Mouse (Mus musculus) liver, embryonic 13.5 days (tissue): ENCODE measurements around the gene Rps6kc1. TPM values are rescaled to one million over a fixed set of nuclear protein-coding genes. Genes with fewer than 3 reads are reported as not detected.

Experiments
- ATAC-seq: fragments of 200-750 bp; cut with Nextera tagmentation; 2 replicates; pipeline ENCODE4 v1.8.0; 2017; ENCODE audit warnings: low read depth, mild to moderate bottlenecking, moderate number of reproducible peaks, moderate library complexity
- DNase-seq: peaks from one replicate; pipeline ENCODE4 v3.0.0; 2022
- H3K27ac ChIP-seq: fragments of 300-500 bp; sonication (generic); 2 replicates; pipeline ENCODE4 v1.5.1; 2015; ENCODE audit warnings: moderate library complexity, mild to moderate bottlenecking, inconsistent platforms
- H3K27me3 ChIP-seq: fragments of 300-500 bp; sonication (generic); 2 replicates; pipeline ENCODE4 v1.6.1; 2015; ENCODE audit warnings: mild to moderate bottlenecking, inconsistent platforms
- H3K36me3 ChIP-seq: fragments of 300-500 bp; sonication (generic); 2 replicates; pipeline ENCODE4 v1.6.1; 2015; ENCODE audit warnings: mild to moderate bottlenecking, inconsistent platforms
- H3K4me1 ChIP-seq: fragments of 300-500 bp; sonication (generic); replicated peaks from 2 replicates; pipeline ENCODE4 v1.6.1; 2015; ENCODE audit warnings: inconsistent platforms
- H3K4me2 ChIP-seq: fragments of 300-500 bp; sonication (generic); 2 replicates; pipeline ENCODE4 v1.6.1; 2015; ENCODE audit warnings: inconsistent platforms, mild to moderate bottlenecking, moderate library complexity
- H3K4me3 ChIP-seq: fragments of 300-500 bp; sonication (generic); replicated peaks from 2 replicates; pipeline ENCODE4 v1.5.1; 2015; ENCODE audit warnings: mild to moderate bottlenecking, inconsistent platforms
- H3K9ac ChIP-seq: fragments of 300-500 bp; sonication (generic); 2 replicates; pipeline ENCODE4 v1.6.1; 2015; ENCODE audit warnings: mild to moderate bottlenecking, inconsistent platforms
- H3K9me3 ChIP-seq: fragments of 300-500 bp; sonication (generic); replicated peaks from 2 replicates; pipeline ENCODE4 v1.6.1; 2016; ENCODE audit warnings: inconsistent platforms
- WGBS: fragments of 180-500 bp; shearing (Covaris S2); methylation state at CpG from one replicate; pipeline ENCODE4 v1.1.7; 2015; ENCODE audit not compliant: insufficient replicate concordance; 5-methylcytosine and 5-hydroxymethylcytosine counted together
- polyA plus RNA-seq: library from polyadenylated mRNA; unstranded; fragments of >200 nt; fragmentation: Nextera tagmentation; extraction: Ambion mirVana; gene quantifications from 2 replicates; pipeline ENCODE4 v1.2.1, GENCODE M21; 2015

Rps6kc1 gene
- 3.6 and 4.5 TPM in 2 replicates for polyA plus RNA-seq

DNA sequence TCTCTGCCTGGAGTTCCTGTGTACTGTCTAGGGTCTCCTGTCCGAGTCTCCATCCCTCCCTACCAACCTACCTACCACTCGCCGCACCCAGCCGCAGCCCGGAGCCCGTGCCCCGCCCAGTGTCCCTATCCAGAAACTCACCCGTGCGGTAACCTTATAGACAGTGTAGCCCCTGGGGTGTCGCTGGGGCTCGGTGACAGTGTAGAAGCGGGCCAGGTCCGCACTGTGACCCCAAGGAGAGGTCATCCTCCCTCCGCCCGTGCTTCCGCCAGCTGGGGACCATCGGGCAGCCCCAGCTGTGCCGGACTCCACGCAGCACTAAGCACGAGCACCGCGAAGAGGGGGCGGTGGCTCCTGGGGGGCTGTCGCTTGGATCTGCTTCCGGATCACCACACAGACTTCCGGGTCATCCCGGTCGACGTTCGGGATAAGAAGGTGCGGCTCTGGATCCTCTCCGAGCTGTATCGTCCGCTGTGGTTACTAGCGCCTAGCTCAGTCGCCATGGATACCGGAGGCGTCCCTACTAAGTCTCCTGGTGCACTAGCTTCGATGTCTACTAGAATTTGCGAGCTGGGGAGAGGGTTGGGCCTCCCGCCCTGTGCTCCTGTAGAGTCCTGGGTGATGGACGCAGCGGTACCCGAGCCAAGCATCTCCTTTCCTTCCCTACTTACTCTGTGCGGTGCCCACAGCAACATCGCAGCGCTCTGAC is at the start of gene Rps6kc1:
Gene Rps6kc1, minus strand, starts transcription at position 356 of the 709 bp plus-strand sequence.
- Histone ChIP-seq H3K27ac (no peak within 1 kb of the TSS; the same call in 1 of the 2 replicates), H3K4me3 (peak within 1 kb of the TSS; percentile 80), H3K4me1 (peaks cover 16% of the 10 kb centered on the region), H3K4me2 (peak within 1 kb of the TSS; percentile 89), H3K9ac (peak within 1 kb of the TSS; percentile 79), H3K9me3 (no peaks in the 10 kb centered on the region), H3K27me3 (0 out of 2 replicates have a peak, but pooled peaks cover 7% of the 10 kb centered on the region), H3K36me3 (no peaks in the 10 kb centered on the region)
- ATAC-seq (peak; percentile 90), DNase-seq (peak; percentile 66)
- WGBS: 2% methylated on average over 47 of the region's 47 CpGs

DNA sequence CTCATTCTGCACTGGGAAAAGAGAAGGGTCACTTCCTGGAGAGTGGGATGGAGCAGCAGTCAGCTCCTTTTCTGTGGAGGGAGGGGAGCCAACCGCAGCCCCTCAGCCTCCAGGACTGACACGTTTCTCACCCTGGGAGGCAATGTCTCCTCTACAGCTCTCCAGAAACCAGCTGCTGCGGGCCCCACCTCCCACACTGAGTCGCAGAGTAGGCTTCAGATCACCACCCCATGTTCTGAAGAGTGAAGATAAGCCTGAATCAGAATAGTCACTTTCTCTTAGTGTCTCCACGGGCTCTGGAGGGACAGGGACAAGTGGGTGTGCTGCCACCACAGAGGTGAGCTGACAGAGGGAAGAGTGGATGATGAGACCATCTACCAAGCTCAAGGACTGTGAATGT is 47.3 kb upstream of the Rps6kc1 start:
- no peak overlapping the region for H3K4me3 ChIP-seq
- ATAC-seq: peak; percentile 63; the same call in 1 of the 2 replicates
- 22% methylated on average over 5 of the region's 5 CpGs for whole genome bisulfite sequencing
- no peak overlapping the region for H3K27ac ChIP-seq
- H3K9me3 ChIP-seq: no peaks in the 10 kb centered on the region
- H3K4me1 ChIP-seq: peaks cover 14% of the 10 kb centered on the region
- no peaks in the 10 kb centered on the region for H3K36me3 ChIP-seq
- H3K4me2 ChIP-seq: no peak overlapping the region
- peak; percentile 14 for DNase-seq
- no peak overlapping the region for H3K9ac ChIP-seq
- H3K27me3 ChIP-seq: no peaks in the 10 kb centered on the region

DNA sequence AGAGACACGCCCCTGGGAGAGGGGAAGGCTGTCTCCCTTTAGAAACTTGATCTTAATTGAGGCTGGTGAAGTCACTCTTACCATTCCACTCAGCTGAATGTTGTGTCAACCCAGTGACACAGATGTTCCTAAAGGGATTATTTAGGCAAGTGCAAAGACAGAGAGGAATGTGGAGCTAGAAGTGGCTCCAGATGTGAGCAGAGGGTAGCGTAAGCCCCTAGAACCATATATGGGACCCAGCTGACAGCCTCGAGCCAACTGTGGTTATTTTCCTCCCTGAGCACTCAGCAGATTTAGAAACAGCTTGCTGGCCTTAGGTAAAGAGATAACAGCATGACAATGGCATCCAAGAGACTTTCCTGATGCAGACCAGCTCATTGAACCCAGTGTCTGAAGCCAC is 41.4 kb upstream of the Rps6kc1 start:
- Histone ChIP-seq H3K4me3 (no peak overlapping the region), H3K27ac (no peak overlapping the region), H3K9me3 (no peaks in the 10 kb centered on the region)

DNA sequence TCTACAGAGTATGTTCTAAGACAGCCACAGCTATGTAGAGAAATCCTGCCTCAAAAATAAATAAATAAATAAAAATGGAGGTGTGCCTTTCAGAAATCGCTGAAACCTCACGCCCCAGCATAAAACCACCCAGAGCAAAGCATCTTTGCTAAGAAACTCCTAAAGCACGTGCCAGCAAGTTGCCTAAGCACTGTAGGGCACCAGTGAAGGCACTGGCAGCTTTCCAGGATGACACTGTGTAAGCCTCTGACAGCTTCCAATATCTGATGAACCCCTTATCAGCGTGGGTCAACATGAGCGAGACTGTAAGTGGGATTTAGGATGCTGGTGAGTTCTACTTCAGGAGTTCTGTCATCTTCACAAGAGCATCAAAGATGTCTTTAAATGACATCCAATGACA is 39.4 kb upstream of the Rps6kc1 start:
- no peaks in the 10 kb centered on the region for H3K9me3 ChIP-seq
- H3K4me3 ChIP-seq: no peak overlapping the region
- no peak overlapping the region for H3K9ac ChIP-seq
- no peak overlapping the region for H3K4me2 ChIP-seq
- H3K36me3 ChIP-seq: peaks cover 9% of the 10 kb centered on the region
- DNase-seq (no peak), ATAC-seq (no peak)
- no peaks in the 10 kb centered on the region for H3K27me3 ChIP-seq
- no peak overlapping the region for H3K27ac ChIP-seq
- no peaks in the 10 kb centered on the region; the same call in 1 of the 2 replicates for H3K4me1 ChIP-seq
- 66% methylated on average over 5 of the region's 5 CpGs for WGBS

More for the DNA sequence above, 41.4 kb upstream of the Rps6kc1 start:
- Histone ChIP-seq H3K36me3 (no peaks in the 10 kb centered on the region), H3K4me2 (no peak overlapping the region), H3K4me1 (peaks cover 6% of the 10 kb centered on the region), H3K9ac (no peak overlapping the region), H3K27me3 (no peaks in the 10 kb centered on the region)
- ATAC-seq (no peak), DNase-seq (no peak)
- WGBS: 55% methylated on average over 3 of the region's 3 CpGs

DNA sequence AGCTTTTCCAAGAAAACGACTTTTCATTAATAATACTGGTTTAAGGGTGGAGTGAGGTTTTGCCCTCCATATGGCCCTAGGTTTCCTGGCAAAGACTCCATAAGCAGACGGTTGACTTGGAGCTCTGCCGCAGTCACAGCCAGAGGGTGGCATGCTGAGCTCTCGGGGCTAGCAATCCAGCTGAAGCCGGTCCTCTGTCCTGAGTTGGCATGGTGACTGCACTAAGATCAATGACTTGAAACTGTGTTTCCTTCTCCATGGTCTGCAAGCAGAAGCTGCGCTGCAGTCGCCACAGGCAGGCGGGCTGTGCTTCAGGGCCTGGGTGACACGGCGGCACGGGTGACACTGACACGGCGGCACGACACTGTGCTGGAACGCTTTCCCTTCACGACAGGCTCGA is 37.3 kb upstream of the Rps6kc1 start:
- Histone ChIP-seq H3K4me1 (no peaks in the 10 kb centered on the region; the same call in 1 of the 2 replicates), H3K4me2 (no peak overlapping the region), H3K4me3 (no peak overlapping the region), H3K9ac (no peak overlapping the region), H3K27me3 (no peaks in the 10 kb centered on the region), H3K36me3 (peaks cover 23% of the 10 kb centered on the region), H3K27ac (no peak overlapping the region), H3K9me3 (no peaks in the 10 kb centered on the region)
- no peak for ATAC-seq
- DNase-seq: no peak
- WGBS: 85% methylated on average over 17 of the region's 17 CpGs

DNA sequence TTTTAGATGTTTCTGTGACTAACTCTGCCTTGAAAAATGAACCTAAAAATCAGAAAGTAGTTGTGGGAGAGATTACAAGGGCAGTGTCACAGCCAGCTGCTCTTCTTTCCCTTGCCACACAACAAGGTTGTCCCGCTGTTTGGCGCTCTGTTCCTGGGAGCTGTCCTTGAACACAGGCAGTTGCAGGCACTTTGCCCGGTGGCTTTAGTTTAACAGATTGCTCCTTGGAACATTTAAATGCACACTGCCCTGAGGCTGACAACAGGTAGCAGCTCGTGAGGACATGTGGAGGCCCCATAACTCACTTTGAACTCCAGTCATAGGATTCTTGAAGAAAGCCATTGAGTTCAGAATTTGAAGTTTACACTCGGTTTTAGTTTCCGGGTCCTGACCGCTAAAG is 36.9 kb upstream of the Rps6kc1 start:
- H3K27me3 ChIP-seq: no peaks in the 10 kb centered on the region
- H3K4me2 ChIP-seq: no peak overlapping the region
- no peaks in the 10 kb centered on the region for H3K9me3 ChIP-seq
- no peak overlapping the region for H3K9ac ChIP-seq
- peaks cover 27% of the 10 kb centered on the region for H3K36me3 ChIP-seq
- H3K4me3 ChIP-seq: no peak overlapping the region
- ATAC-seq (no peak), DNase-seq (no peak)
- H3K4me1 ChIP-seq: no peaks in the 10 kb centered on the region; the same call in 1 of the 2 replicates
- H3K27ac ChIP-seq: no peak overlapping the region
- 84% methylated on average over 7 of the region's 7 CpGs for WGBS

DNA sequence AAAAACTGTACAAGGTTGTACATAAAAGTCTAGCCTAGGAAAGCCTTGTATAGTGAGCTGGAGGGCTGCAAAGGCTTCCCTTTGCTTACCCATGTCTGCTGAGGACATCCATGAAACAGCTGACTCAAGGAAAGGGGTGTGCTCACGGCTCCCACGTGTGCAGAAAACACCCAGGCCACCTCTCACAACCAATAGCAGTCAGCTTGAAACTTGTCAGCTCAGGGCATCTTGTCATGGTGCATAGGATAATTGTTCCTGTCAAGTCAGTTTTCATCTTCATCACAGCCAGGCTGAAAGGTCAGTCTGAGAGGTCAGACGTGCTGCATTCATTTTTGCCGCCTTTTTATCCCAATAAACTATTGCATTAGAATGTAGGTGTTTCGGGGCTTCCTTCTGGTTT is 36.4 kb upstream of the Rps6kc1 start:
- H3K4me2 ChIP-seq: no peak overlapping the region
- DNase-seq: no peak
- 80% methylated on average over 5 of the region's 5 CpGs for WGBS

DNA sequence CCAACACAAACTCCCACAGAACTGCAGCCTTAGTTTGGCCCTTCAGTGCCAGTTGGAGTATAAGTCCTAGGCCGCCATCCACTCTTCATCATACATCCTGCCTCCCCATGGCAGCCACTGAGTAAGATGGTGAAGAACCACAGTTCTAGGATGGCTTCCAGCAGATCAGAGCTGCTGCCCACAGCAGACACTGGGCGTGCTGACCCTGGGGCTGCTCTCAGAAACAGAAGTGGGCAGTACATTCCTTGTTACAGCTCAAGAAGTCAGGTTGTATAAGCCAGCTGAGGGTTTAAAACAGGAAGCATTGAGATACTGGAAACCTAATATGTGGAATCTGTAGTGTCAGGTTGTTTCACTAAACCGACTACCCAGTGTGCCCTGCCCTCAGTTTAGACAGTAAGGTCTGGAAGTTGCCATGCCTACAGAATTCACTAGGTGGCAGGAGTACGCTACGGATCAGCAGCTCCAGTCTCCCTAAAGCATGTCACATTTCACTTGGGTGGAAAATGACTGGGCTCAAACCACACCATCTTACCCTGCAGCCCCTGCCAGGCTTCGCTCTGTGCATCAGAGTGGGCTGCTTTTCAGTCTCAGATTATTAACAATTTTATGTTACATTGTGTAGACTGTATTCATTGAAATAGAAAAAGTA is 32.7 kb upstream of the Rps6kc1 start:
- Histone ChIP-seq H3K36me3 (peaks cover 66% of the 10 kb centered on the region), H3K4me1 (no peaks in the 10 kb centered on the region), H3K4me3 (no peak overlapping the region), H3K9me3 (no peaks in the 10 kb centered on the region), H3K27ac (no peak overlapping the region), H3K4me2 (no peak overlapping the region), H3K9ac (no peak overlapping the region), H3K27me3 (no peaks in the 10 kb centered on the region)
- DNase-seq: peak; percentile 42
- 53% methylated on average over 6 of the region's 6 CpGs for WGBS
- peak; percentile 60 for ATAC-seq

More for the DNA sequence above, 36.4 kb upstream of the Rps6kc1 start:
- H3K4me1 ChIP-seq: no peaks in the 10 kb centered on the region; the same call in 1 of the 2 replicates
- no peak overlapping the region for H3K9ac ChIP-seq
- H3K9me3 ChIP-seq: no peaks in the 10 kb centered on the region
- ATAC-seq: no peak
- H3K27me3 ChIP-seq: no peaks in the 10 kb centered on the region
- H3K36me3 ChIP-seq: peaks cover 31% of the 10 kb centered on the region
- H3K27ac ChIP-seq: no peak overlapping the region
- H3K4me3 ChIP-seq: no peak overlapping the region

DNA sequence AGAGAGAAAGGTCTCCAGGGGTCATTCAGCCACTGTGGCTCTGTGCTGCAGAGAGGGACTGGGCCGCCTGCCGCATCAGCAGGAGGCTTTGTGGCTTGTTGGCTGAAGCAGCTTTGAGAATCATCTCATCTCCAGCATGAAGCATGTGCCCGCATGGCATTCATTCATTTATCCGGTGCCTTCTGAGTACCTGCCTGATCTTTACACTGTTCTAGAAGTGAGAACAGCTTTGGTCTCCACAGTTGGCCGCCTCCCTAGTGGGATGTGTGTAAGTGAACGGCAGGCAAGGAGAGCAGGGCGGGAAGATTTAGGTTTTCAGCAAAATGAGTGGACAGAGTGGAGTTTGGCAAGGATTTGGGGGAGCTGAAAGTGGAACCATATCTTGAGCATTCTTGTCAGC is 28.2 kb upstream of the Rps6kc1 start:
- H3K4me1 ChIP-seq: no peaks in the 10 kb centered on the region
- WGBS: 87% methylated on average over 7 of the region's 7 CpGs

DNA sequence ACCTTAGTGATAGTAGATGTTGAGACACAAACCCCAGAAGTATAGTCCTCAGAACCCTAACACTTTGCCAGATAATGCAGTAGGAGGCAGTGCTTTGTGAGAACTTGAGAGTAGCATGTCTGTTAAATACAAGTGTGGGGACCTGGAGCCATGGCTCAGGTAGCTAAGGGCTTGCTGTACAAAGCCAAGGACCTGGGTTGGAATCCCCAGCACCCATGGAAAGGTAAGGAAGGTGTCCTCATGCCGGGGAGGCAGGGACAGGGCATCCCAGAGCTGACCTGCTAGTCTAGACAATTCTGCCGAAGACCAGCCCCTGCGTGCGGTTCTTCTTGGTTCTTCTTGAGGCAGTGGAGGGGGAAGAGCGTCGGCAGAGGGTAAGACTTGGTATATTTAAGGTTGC is 18.6 kb upstream of the Rps6kc1 start:
- Histone ChIP-seq H3K4me2 (no peak overlapping the region), H3K4me3 (no peak overlapping the region), H3K36me3 (peaks cover 19% of the 10 kb centered on the region), H3K9me3 (no peaks in the 10 kb centered on the region), H3K4me1 (peaks cover 23% of the 10 kb centered on the region), H3K27ac (no peak overlapping the region), H3K27me3 (no peaks in the 10 kb centered on the region), H3K9ac (no peak overlapping the region)
- 82% methylated on average over 6 of the region's 6 CpGs for WGBS
- ATAC-seq (no peak), DNase-seq (no peak)

More for the DNA sequence above, 28.2 kb upstream of the Rps6kc1 start:
- no peak overlapping the region for H3K4me3 ChIP-seq
- H3K9ac ChIP-seq: no peak overlapping the region
- H3K4me2 ChIP-seq: no peak overlapping the region
- H3K27me3 ChIP-seq: no peaks in the 10 kb centered on the region
- H3K36me3 ChIP-seq: peaks cover 66% of the 10 kb centered on the region
- ATAC-seq: no peak
- H3K27ac ChIP-seq: no peak overlapping the region
- no peak for DNase-seq
- H3K9me3 ChIP-seq: no peaks in the 10 kb centered on the region

DNA sequence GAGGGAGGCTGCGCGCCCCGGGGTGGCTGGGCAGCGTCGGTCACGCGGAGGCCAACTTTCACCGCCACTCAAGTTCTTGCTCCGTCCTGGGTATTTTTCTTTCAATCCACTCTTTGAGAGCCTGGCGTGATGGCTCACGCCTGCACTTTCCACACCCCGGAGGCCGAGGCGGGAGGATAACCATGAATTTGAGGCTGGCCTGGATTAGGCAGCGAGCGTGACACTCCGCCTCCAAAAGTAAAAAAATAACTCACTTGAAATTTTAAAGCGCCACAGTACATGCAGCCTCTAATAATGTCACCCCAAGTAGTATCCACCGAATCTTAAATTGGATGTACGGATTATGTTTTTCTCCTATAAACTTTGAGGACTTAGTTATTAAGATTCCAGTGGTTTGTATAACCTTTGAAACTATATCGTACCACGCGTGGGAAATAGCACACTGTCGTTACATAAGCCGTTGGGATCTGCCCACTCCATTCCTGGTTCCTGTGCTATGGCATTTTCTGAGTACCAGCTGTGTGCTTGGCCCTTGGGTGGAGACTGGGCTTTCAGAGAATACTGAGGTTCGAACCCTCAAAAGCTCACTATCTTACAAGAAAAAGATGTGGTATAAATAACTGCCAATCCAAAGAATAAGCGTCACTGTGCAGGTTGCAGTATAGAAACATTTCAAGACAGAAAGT is 17.6 kb upstream of the Rps6kc1 start:
- H3K4me1 ChIP-seq: peaks cover 23% of the 10 kb centered on the region
- H3K36me3 ChIP-seq: peaks cover 9% of the 10 kb centered on the region
- H3K4me3 ChIP-seq: peak overlapping the region; percentile 80
- DNase-seq: peak; percentile 10
- H3K9ac ChIP-seq: peak overlapping the region; percentile 92
- WGBS: 3% methylated on average over 27 of the region's 27 CpGs
- H3K9me3 ChIP-seq: no peaks in the 10 kb centered on the region
- H3K27ac ChIP-seq: peak overlapping the region; percentile 96
- H3K27me3 ChIP-seq: no peaks in the 10 kb centered on the region
- ATAC-seq: peak; percentile 1
- H3K4me2 ChIP-seq: peak overlapping the region; percentile 84
